Mouse (Mus musculus) kidney, adult 2 months (tissue): Measurements from ENCODE around the gene Srsf10.

ENCODE experiments used
- CTCF ChIP-seq: fragments of 200-500 bp; conservative IDR thresholded peaks from 2 replicates; pipeline ENCODE4 v1.5.1; 2011; ENCODE audit warnings: low read depth, mild to moderate bottlenecking, control low read depth, low read length, moderate library complexity, mixed read lengths; ENCODE audit not compliant: insufficient read depth, insufficient read length
- POLR2A ChIP-seq: fragments of 200-500 bp; IDR thresholded peaks from one replicate; pipeline ENCODE4 v1.6.1; 2011; ENCODE audit warnings: low read depth, low read length, control low read depth

GRCm38 (mm10) chr4:135818366-135818765 is 37.2 kb upstream of the Srsf10 start:
- TF ChIP-seq CTCF = no peak
- no peak for TF ChIP-seq POLR2A
